10 mouse cellular contexts compared by ENCODE assay signal in the genomic region with DNA sequence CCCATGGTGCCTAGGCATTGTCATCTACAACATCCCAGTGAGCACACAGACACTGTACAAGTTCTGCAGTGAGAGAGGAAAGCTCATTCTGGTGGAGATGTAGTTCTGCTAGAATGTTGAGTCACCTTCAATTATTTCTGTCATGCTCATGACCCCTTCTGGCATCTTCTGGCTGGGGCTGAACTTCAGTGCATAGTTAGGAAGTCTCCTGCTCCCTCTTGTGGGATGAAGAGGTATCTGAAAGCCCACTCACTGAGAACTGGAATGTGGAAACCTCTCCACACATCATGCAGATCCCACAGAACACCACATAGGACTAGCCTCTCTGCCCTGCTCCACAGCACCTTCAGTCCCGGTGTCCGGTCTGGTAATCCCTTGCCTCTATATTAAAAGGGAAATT. TPM values are rescaled to one million over a fixed set of nuclear protein-coding genes. Genes with fewer than 3 reads are reported as not detected.
A peak's percentile ranks its signal among the peaks of the same experiment; 100 is the strongest.
DNase-seq lines count a peak whose midpoint lies in the region; ATAC-seq and TF ChIP-seq lines count a peak whose summit lies in the region.
"Had no signal": no experiment of that assay in that cellular context is flagged by ENCODE, and none has a peak within 500 bp of the region (broad histone marks: within the 10 kb centered on the region; RNA-seq: fewer than 3 reads in every experiment).

No protein-coding gene starts in this region.

- intact Hi-C loops in left cerebral cortex, postnatal 25 days (cut with DNase I): loop anchor here (5.0 kb wide), 1 partner anchor 250 kb away; no protein-coding TSS in a partner anchor

- no peak for TF ChIP-seq CTCF in cerebellum, adult 2 months (IDR thresholded peaks at IDR 0.05; ENCODE audit: borderline replicate concordance, insufficient read depth, low read depth, low read length)

- H3K9ac ChIP-seq in midbrain, embryonic 14.5 days (replicated peaks; ENCODE audit: low read length): no peak overlapping the region
- no peak overlapping the region for H3K9ac ChIP-seq in midbrain, embryonic 16.5 days (ENCODE audit: low read depth, low read length)
- H3K9ac ChIP-seq: neural tube, embryonic 12.5 days had no signal

- peak; percentile 22 to 28 for DNase-seq in cerebellum, postnatal 14 days
- no peak for DNase-seq in cerebellum, adult 2 months
- DNase-seq in midbrain, embryonic 14.5 days: peak; percentile 24
- DNase-seq in forelimb bud, embryonic 11.5 days (ENCODE audit: low read depth, low spot score): peak; percentile 24
- peak; percentile 40 to 56 for DNase-seq in left cerebral cortex, postnatal 25 days (ENCODE audit: low spot score in 2 of 2)
- peak; percentile 85 for DNase-seq in splenic B cell, adult 2 months (ENCODE audit: low read depth, low spot score)
- DNase-seq in urinary bladder, postnatal 10 days (ENCODE audit: low spot score): no peak

- no peaks in the 10 kb centered on the region for H3K36me3 ChIP-seq in midbrain, embryonic 14.5 days (ENCODE audit: control insufficient read depth, insufficient read depth, low read length)
- H3K36me3 ChIP-seq in midbrain, embryonic 16.5 days (ENCODE audit: control insufficient read depth, insufficient read depth, low read length): no peaks in the 10 kb centered on the region
- H3K36me3 ChIP-seq in splenic B cell, adult 2 months (ENCODE audit: control insufficient read depth, insufficient read depth, low read length, poor library complexity, severe bottlenecking): no peaks in the 10 kb centered on the region
- H3K36me3 ChIP-seq: neural tube, embryonic 12.5 days had no signal

- ATAC-seq in midbrain, embryonic 14.5 days (ENCODE audit: low FRiP score, low TSS enrichment): no peak
- ATAC-seq in midbrain, embryonic 16.5 days: no peak

- no peaks in the 10 kb centered on the region for H3K4me1 ChIP-seq in cerebellum, adult 2 months (ENCODE audit: control insufficient read depth, insufficient read depth, low read length)
- no peaks in the 10 kb centered on the region for H3K4me1 ChIP-seq in midbrain, embryonic 14.5 days (ENCODE audit: control insufficient read depth, insufficient read depth, low read length)
- no peaks in the 10 kb centered on the region for H3K4me1 ChIP-seq in midbrain, embryonic 16.5 days (ENCODE audit: control insufficient read depth, insufficient read depth, low read length)
- H3K4me1 ChIP-seq: neural tube, embryonic 12.5 days had no signal

- H3K27me3 ChIP-seq in cerebellum, adult 2 months (ENCODE audit: control insufficient read depth, insufficient read depth, low read length): no peaks in the 10 kb centered on the region
- H3K27me3 ChIP-seq in midbrain, embryonic 14.5 days (ENCODE audit: control insufficient read depth, insufficient read depth, low read length): no peaks in the 10 kb centered on the region
- H3K27me3 ChIP-seq in midbrain, embryonic 16.5 days (ENCODE audit: control insufficient read depth, insufficient read depth, low read depth, low read length): no peaks in the 10 kb centered on the region
- no peaks in the 10 kb centered on the region for H3K27me3 ChIP-seq in splenic B cell, adult 2 months (ENCODE audit: control insufficient read depth, insufficient read depth, low read length, poor library complexity, severe bottlenecking)
- H3K27me3 ChIP-seq: neural tube, embryonic 12.5 days had no signal

- H3K4me3 ChIP-seq in cerebellum, adult 2 months (replicated peaks; ENCODE audit: insufficient read depth, low read depth, low read length): no peak overlapping the region
- H3K4me3 ChIP-seq in midbrain, embryonic 14.5 days (replicated peaks; ENCODE audit: low read depth, low read length): no peak overlapping the region
- no peak overlapping the region for H3K4me3 ChIP-seq in midbrain, embryonic 16.5 days (ENCODE audit: low read depth, low read length)
- H3K4me3 ChIP-seq: neural tube, embryonic 12.5 days had no signal

- H3K4me2 ChIP-seq in midbrain, embryonic 14.5 days (ENCODE audit: low read length): no peak overlapping the region
- no peak overlapping the region for H3K4me2 ChIP-seq in midbrain, embryonic 16.5 days (ENCODE audit: low read length)
- H3K4me2 ChIP-seq: neural tube, embryonic 12.5 days had no signal

- H3K27ac ChIP-seq in cerebellum, adult 2 months (ENCODE audit: insufficient read depth, low read length): no peak overlapping the region
- no peak overlapping the region for H3K27ac ChIP-seq in midbrain, embryonic 14.5 days (replicated peaks; ENCODE audit: low read depth, low read length)
- H3K27ac ChIP-seq in midbrain, embryonic 16.5 days (ENCODE audit: low read length): no peak overlapping the region
- H3K27ac ChIP-seq: neural tube, embryonic 12.5 days had no signal

- TF ChIP-seq POLR2A in cerebellum, adult 2 months (IDR thresholded peaks at IDR 0.05; ENCODE audit: borderline replicate concordance, insufficient read depth, low read length): no peak

- WGBS in cerebellum, adult 2 months: 86% methylated on average over 2 of the region's 2 CpGs
- WGBS in midbrain, embryonic 14.5 days: 90% methylated on average over 2 of the region's 2 CpGs
- WGBS in midbrain, embryonic 16.5 days: 91% methylated on average over 2 of the region's 2 CpGs

- no peaks in the 10 kb centered on the region for H3K9me3 ChIP-seq in midbrain, embryonic 14.5 days (ENCODE audit: control insufficient read depth, low read length)
- H3K9me3 ChIP-seq in midbrain, embryonic 16.5 days (replicated peaks; ENCODE audit: control insufficient read depth, low read length, poor library complexity, severe bottlenecking): no peaks in the 10 kb centered on the region
- H3K9me3 ChIP-seq: neural tube, embryonic 12.5 days had no signal

RNA-seq across cellular contexts. Expression of gene Ms4a6d, which starts 2.6 kb away (rescaled TPM):
- polyA plus RNA-seq in cerebellum, adult 2 months (2012; rRNA removed): 0.48 and 0.54 TPM in 2 replicates
- polyA plus RNA-seq in midbrain, embryonic 14.5 days (2014; fragmentation: Nextera tagmentation; extraction: Ambion mirVana): 0.66 and 4.0 TPM in 2 replicates
- 1.6 and 1.9 TPM in 2 replicates for polyA plus RNA-seq in midbrain, embryonic 16.5 days (2015; fragmentation: Nextera tagmentation; extraction: Ambion mirVana)
- 1 to 10 TPM; 1.2 to 1.8 TPM for total RNA-seq in left cerebral cortex, postnatal 25 days (2021)

RNA-seq across cellular contexts. Expression of gene Ms4a2, which starts 21.5 kb away (rescaled TPM):
- polyA plus RNA-seq in cerebellum, adult 2 months (2012; rRNA removed): not detected in 2 replicates
- 0.32 TPM in 1 of 2 replicates, not detected in the other for polyA plus RNA-seq in midbrain, embryonic 14.5 days (2014; fragmentation: Nextera tagmentation; extraction: Ambion mirVana)
- not detected in 2 replicates for polyA plus RNA-seq in midbrain, embryonic 16.5 days (2015; fragmentation: Nextera tagmentation; extraction: Ambion mirVana)
- not detected for total RNA-seq in left cerebral cortex, postnatal 25 days (2021)
- polyA plus RNA-seq: heart, embryonic 14.5 days had no signal

RNA-seq across cellular contexts. Expression of gene Ms4a3, which starts 38.6 kb away (rescaled TPM):
- polyA plus RNA-seq in cerebellum, adult 2 months (2012; rRNA removed): not detected in 2 replicates
- polyA plus RNA-seq in midbrain, embryonic 14.5 days (2014; fragmentation: Nextera tagmentation; extraction: Ambion mirVana): not detected in 2 replicates
- not detected in 2 replicates for polyA plus RNA-seq in midbrain, embryonic 16.5 days (2015; fragmentation: Nextera tagmentation; extraction: Ambion mirVana)
- total RNA-seq in left cerebral cortex, postnatal 25 days (2021): not detected
- polyA plus RNA-seq: heart, embryonic 14.5 days; neural tube, embryonic 12.5 days had no signal

RNA-seq across cellular contexts. Expression of gene Oosp2, which starts 58.3 kb away (rescaled TPM):
- not detected in 2 replicates for polyA plus RNA-seq in cerebellum, adult 2 months (2012; rRNA removed)
- not detected in 2 replicates for polyA plus RNA-seq in midbrain, embryonic 14.5 days (2014; fragmentation: Nextera tagmentation; extraction: Ambion mirVana)
- not detected in 2 replicates for polyA plus RNA-seq in midbrain, embryonic 16.5 days (2015; fragmentation: Nextera tagmentation; extraction: Ambion mirVana)
- not detected for total RNA-seq in left cerebral cortex, postnatal 25 days (2021)
- polyA plus RNA-seq: heart, embryonic 14.5 days; neural tube, embryonic 12.5 days had no signal

Comparison
In these comparisons a context has a peak if more than half of its experiments do, and no peak if none do; other contexts are left out.
1. DNase-seq: peak in cerebellum, postnatal 14 days (2 of 2), midbrain, embryonic 14.5 days (single experiment), forelimb bud, embryonic 11.5 days (single experiment), left cerebral cortex, postnatal 25 days (2 of 2) and splenic B cell, adult 2 months (single experiment); none in cerebellum, adult 2 months (0 of 2) and urinary bladder, postnatal 10 days (single experiment).